Mouse (Mus musculus) spleen, adult 2 months (tissue): Measurements from ENCODE around the gene Cyfip2.

Experiments used
- CTCF ChIP-seq: fragments of 200-500 bp; IDR thresholded peaks from 2 replicates; pipeline ENCODE4 v1.5.1; 2011; ENCODE audit warnings: mild to moderate bottlenecking, inconsistent platforms; ENCODE audit not compliant: insufficient read depth, insufficient read length, insufficient replicate concordance; ENCODE audit errors: extremely low read depth
- POLR2A ChIP-seq: fragments of 200-500 bp; IDR thresholded peaks from 2 replicates; pipeline ENCODE4 v1.6.1; 2011; ENCODE audit warnings: low read depth, low read length, inconsistent platforms

DNA sequence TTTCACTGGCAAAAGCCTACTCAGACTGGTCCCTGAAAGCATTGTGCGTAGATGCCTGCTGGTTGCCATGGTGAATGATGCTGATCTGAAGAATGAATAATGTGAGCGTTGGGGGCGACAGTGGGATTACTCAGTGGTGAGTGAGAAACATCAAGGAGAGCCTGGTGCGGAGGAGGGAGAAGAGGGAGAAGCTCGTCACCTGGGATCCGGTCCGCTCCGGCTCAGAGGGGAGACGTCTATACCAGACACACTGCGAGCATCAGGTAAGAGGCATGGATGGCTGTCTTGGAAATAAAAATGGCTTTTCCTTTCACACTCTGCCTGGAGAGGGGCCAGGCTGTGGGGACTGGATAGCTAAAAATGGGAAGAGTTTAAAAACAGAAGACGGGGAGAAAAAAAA is 77.3 kb downstream of the Cyfip2 start, which contains the start of gene Fndc9:
- TF ChIP-seq CTCF (no peak), POLR2A (no peak)
